Mouse (Mus musculus) fibroblast of lung, adult 2 months (primary cell): Measurements from ENCODE around the gene Mapk11.

Experiments
- DNase-seq: peaks from one replicate; pipeline ENCODE4 v3.0.0-alpha.2; 2011; ENCODE audit warnings: low read depth

Gene Mapk11

GRCm38 (mm10) chr15:89173906-89174214, 24.4 kb upstream of the Mapk11 start:
- DNase-seq = no peak

DNA sequence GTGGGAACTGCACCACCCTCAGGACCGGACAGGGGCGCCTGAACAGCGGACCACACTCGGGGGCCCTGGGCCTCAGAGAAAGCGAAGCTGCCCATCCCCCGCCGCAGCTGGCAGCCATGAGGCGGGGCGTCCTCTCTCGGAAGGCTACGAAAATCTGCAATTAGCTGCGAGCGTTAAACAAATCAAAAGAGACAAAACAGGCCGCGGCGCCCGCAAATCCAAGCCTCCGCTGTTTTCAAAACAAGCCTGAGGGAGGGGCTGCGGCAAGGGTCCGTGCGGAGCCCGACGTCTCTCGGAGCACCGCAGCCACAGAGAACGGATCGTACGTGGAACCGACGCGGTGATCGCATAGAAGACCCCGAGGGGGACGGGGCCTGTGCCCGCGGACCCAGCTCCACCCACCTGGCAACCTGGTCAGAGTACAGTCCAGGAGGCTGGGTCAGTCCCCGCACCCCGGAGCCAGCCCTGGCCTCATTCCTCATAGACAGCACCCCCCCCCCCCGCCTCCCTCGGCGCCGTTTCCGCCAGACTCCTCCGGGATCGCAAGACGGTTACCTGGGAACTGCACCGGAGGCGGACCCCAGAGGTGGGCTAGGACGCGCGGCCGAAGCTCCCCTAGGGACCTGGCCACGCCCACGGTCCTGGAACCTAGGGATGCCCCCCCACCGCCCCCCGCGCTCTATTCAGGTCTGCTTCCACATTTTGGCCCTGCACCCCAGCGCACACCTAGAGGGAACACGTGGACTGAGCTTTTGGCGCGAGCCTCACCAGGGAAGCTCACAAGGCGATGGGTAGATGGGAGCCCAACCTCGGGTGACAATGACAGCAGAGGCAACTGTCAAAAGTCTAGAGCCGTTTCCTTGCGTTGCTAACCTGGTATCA, 23.8 kb upstream of the Mapk11 start:
- no peak for DNase-seq

DNA sequence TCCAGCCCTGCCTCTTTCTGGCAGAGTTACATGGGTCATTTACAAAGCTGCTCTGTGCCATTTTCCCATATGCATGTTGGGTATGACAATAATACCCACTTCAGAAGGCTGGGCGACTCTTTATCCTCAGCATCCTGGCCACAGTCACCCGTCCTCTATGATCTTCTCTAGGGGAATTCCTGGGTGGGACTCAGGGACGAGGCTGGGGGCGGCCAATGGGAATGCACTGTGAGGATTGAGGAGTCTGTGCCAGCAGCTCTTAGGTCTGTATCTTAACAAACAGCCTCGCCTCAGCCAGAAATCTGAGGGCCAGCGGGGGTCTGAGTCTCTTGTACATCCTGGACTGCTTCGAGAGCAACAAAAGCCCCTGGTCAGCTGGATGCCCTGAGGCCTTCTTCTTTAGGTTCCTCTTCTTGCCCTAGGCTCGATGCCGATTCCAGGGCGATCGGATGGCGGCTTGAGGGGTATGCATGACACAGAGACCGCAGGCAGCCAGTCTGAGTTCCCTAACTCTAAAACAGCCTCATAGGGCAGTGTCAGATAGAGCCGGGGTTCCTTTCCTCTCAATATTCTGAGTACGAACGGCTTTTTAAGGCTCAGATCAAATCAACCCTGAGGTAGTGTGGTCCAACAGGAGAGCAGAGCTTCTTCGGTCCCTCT, 23.0 kb upstream of the Mapk11 start:
- DNase-seq = no peak

DNA sequence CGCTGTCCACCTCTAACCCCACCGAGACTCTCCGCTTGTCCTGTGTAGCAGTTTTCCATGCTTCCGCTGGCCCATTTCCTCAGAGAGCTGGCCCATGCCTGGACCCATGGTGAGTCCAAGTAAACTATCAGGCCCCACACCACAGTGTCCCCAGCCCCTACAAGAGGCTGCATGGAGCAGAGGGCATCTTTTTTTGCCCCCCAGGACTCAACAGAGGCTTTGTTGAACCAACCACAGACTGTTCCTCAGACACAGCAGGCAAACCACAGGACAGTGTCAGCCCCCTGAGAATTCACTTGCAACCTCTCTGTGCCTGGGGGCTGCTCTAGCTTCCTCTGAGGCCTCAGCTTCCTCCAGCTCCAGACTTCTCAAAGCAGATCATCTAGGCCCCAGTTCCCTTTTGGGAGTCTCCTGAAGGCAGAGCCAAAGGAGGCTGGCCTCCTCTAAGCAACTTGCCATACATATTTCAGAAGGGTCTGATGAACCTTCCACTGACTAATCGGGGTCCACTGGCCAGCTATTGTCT, 22.2 kb upstream of the Mapk11 start:
- no peak for DNase-seq

DNA sequence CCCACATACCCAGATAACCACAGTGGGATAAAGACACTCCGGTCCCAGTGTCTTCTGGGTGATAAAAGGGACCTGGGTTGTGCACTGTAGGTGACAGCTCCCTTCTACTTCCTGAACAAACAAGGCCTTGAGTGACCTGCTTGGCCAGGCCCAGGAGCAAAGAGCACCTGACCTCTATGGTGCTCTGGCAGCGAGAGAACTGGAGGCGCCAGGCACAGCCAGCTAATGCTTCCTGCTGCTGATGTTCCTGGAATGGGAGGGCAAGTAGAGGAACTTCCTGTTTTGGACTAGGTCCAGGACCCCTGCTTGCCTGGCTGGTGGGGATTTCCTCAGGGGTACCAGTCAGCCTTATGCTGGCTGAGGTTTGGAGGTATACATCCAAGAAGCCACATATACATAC, 20.7 kb upstream of the Mapk11 start:
- no peak for DNase-seq

- peak; percentile 98 for DNase-seq
Measured at GRCm38 (mm10) chr15:89169431-89169830, 20.0 kb upstream of the Mapk11 start.

GRCm38 (mm10) chr15:89168922-89169321, 19.5 kb upstream of the Mapk11 start:
- DNase-seq = no peak

GRCm38 (mm10) chr15:89165478-89165877, 16.1 kb upstream of the Mapk11 start:
- no peak for DNase-seq

GRCm38 (mm10) chr15:89161397-89161796, 12.0 kb upstream of the Mapk11 start:
- no peak for DNase-seq

DNA sequence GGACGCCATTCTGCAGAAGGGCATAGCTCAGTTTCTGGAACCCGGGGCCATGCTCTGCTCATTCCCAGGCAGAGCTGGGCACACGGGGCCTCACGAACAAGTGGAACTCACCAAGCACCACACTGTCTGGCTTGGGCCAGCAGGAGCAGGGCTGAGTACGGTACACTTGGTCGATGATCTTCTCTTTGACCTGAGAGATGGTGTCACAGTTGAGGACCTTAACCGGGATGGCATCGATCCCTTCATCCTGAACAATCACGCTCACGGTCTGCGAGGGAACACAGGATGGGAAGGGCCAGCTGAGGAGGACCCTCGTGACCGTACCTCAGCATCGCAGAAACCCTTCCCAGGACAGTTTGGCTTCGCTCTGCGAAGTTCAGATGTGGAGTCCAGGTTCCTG, 9.1 kb upstream of the Mapk11 start:
- DNase-seq = no peak

- no peak for DNase-seq
Measured at GRCm38 (mm10) chr15:89157954-89158353, 8.5 kb upstream of the Mapk11 start.

DNA sequence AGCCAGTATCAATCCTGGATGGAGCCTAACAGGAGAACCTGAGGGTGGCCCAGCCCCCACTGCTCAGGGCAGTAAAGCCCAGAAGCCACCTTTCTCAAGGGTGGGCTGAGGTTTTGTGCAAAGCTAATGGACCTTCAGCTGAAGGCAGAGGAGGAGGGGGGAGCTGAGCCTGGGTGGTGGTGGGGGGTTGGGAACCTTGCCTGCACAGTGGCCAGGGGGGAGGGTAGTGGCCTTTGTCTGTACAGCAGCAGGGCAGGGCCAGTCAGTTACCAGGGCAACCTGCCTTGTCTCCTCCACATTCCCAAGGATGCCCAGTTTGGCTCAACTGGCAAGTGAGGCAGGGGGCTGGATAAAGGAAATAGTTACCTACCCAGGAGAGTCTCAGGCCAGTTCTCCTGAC, 2.9 kb upstream of the Mapk11 start:
- DNase-seq = no peak

- no peak for DNase-seq
Measured at GRCm38 (mm10) chr15:89150041-89150390, 588 bp upstream of the Mapk11 start.

DNA sequence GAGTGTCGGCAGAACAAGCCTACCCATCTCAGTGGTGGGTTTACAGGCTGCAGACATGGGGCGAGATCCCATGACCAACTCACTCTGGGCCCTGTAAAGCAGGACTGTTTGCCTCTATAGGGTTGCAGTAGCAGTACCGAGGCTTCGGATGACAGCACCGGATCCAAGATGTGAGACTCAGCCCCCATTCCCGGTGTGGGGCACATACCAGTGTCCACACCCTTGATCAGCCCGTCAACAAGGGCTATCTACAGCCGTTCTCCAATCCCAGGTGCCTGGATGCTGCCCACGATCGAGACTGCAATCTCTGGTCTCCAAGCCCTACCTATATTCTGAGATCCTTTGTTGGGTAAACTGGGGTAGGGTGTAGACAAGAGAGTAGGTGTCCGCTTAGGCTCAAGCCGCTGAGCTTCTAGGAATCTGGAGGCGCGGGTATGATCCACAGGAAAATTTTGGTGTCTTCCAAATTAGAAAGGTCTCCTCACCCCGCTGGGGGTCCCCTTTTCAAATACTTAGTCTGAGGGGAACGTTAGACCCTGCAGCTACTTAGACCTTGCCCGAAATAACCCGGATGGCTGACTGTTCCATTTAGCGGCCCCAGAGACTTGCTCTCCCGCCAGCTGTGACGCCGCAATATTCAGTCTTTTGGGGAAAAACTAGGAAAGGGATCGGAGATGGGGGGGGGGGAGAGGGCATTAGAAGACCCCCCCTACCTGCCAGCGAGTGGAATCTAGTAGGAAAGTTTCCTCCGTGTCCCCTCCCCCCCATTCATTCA, 745 bp downstream of the Mapk11 start:
- no peak for DNase-seq

DNA sequence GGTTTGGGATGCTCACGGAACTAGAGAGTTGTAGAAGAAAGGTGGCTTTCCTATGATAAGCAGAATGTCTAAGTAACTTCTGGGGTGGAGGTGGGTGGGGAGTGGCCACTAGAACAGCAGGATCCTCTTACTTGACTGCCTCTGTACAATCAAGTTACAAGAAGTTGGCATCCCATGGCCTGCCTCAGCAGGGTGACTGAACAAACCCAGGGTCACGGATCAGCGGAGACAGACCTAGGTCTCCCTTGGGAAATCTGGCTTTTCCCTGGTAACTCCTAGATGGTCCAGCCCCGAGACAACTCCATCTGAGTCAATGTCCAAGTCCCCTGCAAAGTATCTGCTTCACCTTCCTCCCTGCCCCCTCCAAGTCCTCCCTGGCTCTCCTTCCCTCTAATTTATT, 1.5 kb downstream of the Mapk11 start:
- DNase-seq = no peak

DNA sequence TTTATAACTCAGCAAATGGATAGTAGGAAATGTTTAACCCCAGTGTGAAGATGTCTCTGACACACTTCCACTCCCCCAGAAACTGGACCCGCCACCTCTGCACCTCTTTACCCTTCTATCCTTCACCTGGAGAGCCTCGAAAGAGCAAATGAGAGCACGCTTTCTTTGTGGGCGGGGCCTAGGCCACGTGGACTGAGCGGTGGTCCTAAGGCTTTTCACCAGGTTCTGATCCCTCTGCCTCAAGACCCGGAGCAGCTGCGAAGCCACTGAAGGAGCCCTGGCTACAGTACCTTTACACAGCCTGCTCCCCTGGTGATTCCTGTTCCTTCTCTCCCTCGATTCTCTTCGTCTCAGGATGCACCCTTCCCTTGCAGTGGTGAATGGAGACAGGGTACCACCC, 2.0 kb downstream of the Mapk11 start:
- no peak for DNase-seq

DNA sequence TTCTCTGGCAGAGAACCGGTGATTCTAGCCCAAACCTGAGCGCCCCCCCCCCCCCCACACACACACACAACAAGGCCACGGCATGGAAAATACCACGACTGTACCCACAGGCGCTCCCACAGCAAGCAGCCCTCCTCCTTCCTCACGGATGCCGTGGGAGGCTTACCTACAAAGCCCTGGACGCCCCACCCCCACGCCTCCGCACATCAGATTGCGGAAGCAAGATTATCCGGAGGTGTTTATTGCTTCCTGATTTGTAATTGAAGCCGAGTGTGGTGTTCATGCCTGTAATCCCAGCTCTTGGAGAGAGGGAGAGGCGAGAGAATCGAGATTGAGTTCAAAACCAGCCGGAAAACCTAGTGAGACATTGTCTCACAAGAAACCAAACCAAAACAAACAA, 2.4 kb downstream of the Mapk11 start:
- no peak for DNase-seq

DNA sequence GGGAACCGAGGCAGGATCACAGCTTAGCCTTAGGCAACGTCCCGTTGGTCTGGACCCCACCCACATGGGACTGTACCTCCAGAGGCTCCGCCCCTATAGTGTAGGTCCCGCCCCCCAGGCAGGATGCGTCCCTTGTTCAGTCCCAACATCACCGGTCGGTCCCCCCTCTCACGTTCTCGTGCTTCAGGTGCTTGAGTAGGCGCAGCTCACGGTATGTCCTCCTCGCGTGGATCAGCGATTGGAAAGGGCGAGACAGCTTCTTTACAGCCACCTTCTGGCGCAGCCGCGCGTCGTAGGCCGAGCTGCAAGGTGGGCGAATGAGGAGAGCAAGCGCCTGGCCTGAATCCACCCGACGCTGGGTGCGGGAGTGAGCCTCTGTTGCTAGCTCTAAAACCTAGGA, 2.9 kb downstream of the Mapk11 start:
- DNase-seq = no peak

DNA sequence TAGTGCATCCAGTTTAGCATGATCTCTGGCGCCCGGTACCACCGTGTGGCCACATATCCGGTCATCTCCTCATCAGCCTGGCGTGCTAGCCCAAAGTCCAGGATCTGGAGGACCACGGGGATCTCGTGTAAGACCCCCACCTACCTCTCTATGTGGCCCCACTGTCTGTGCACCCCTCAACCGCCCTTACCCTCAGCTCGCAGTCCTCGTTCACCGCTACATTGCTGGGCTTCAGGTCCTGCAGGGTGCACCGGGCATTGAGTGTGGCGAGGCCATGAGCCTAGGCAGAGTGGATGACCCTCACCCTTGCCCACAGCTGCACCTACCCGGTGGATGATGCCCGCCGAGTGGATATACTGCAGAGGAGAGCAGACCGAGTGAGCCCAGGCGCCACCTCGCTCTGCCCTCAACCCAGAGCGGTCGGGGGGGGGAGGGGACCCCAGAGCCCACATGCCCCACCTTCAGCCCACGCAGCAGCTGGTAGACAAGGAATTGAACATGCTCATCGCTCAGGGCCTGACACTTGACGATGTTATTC, 3.5 kb downstream of the Mapk11 start:
- no peak for DNase-seq

DNA sequence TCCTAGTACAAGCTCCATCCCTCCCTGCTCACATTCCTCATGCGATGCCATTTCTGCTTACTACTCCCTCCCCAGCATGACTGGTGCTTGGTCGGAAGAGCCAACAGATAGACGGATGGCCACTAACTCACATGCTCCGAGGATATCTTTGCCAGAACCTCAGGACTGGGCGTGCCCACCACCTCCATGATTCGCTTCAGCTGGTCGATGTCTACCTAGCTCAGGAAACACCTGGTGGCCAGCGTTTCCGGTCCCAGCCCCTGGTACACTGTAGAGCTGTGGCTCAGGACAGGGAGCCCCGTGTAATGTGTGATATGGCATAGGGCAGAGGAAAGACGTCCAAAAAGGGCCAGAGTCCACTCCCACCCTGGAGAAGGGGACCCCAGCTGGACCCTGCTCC, 4.5 kb downstream of the Mapk11 start:
- no peak for DNase-seq

GRCm38 (mm10) chr15:89143134-89143533, 6.3 kb downstream of the Mapk11 start:
- DNase-seq = no peak

- DNase-seq = no peak
Measured at GRCm38 (mm10) chr15:89141905-89142304, 7.5 kb downstream of the Mapk11 start.

DNA sequence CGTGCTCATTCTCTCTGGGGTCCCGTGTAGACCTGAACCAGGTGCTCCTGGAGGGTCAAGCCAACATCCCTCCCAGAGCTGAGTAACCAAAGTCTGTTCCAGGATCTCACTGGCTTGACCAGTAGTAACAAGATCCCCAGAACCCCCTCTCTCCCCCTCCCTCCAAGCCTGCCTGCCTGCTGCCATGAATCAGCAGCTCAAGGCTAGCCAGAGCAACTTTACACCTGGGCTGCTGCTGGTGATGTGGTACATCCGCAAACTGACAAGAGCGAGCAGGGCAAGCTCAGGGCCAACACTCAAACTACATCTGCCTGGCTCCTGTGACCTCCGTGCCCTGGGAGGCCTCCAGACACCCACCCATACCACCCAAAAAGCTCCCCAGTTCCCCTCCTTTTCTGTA, 8.0 kb downstream of the Mapk11 start:
- DNase-seq = no peak
